Mouse (Mus musculus): ENCODE results near the gene Lyl1. TPM values are rescaled to one million over a fixed set of nuclear protein-coding genes. Genes with fewer than 3 reads are reported as not detected.

The Lyl1 gene
- 2.2 and 2.4 TPM in 2 replicates for polyA plus RNA-seq (2021; fragmentation: Nextera tagmentation)
- long read RNA-seq, experiment 1, partial matches to known transcripts = 0 of 7 reads
- long read RNA-seq, experiment 1, other reads (novel, unspliced or antisense) = 3 of 7 reads
- long read RNA-seq, experiment 2, partial matches to known transcripts = 0 of 1 reads
- long read RNA-seq, experiment 2, other reads (novel, unspliced or antisense) = 0 of 1 reads

GRCm38 (mm10) chr8:84700941-84701911, at the start of gene Lyl1:
Gene Lyl1, plus strand, starts transcription at chr8:84701457.

DNA sequence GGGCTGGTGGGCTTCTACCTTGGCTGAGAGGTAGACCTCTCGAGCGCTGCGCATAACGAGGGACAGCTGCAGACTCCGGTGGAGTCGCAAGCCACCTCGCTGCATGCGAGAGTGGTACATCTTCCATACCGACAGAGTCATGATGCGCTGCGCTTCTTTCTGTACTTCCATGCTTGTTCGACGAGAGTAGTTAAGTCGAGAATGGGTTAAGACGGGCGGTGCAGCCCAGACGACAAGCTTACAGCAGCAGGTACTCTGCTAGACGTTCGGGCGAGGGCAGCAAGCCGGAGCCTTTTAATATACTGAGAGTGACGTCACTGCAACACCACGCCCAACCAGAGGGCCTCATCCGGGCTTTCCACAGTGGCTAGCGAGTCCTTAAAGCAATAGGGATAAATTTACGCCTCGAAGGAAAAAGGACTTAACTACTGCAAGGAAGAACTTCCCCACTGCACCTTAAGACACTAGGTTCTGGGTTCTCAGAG, 38.6 kb upstream of the Lyl1 start, which contains the start of gene Ier2:
TSS of gene Ier2 (minus strand) at position 272 of the 485 bp plus-strand sequence.

GRCm38 (mm10) chr8:84686191-84687002, 14.9 kb upstream of the Lyl1 start, which contains the start of gene Trmt1:
Gene Trmt1, plus strand, starts transcription at chr8:84686307.

GRCm38 (mm10) chr8:84687705-84688100, 13.6 kb upstream of the Lyl1 start, which contains the start of gene Nacc1:
Gene Nacc1, minus strand, starts transcription at chr8:84687862.

DNA sequence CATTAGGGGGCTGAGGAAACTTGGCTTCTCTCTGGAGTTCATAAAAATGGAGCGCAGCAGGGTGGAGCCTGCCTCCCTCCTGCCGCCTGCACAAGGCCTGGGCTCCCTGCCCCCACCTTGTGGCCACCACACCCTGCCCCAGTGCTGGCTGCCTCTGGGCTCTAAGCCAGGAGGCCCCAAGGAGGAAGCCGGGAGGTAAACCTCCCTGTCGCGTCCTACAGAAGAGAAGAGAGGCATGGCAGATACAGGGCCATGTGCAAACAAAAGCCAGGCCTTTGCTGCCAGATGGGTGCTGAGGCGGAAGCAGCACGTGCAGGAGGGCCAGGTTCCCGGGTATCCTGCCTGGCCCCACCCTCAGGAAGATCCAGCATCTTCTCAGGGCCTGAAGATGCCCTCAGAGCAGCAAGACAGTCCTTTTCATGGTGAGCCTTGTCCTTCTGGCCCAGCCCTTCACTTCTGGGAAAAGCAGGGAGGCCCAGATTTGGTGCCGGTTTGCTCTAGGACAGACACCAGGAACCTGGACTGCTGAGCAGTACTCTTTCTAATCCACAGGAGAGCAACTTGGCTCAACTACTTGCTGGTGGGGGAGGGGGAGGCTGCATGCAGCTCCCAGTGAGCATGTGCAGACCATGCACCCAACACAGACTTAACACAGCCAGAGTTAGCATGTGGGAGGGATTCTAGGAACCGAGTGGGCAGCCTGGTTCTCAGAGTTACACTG, 21.8 kb downstream of the Lyl1 start, which contains the start of gene G430095P16Rik:
TSS of gene G430095P16Rik (plus strand) at position 158 of the 721 bp plus-strand sequence.

Other genes starting within 250 kb of the Lyl1 start
- gene Ier2, start 38.6 kb upstream of the Lyl1 start, polyA plus RNA-seq (2021; fragmentation: Nextera tagmentation) = 32.9 and 73.2 TPM in 2 replicates
- 67.7 and 73.9 TPM in 2 replicates for gene Trmt1, start 15.2 kb upstream of the Lyl1 start, polyA plus RNA-seq (2021; fragmentation: Nextera tagmentation)
- 5.9 and 11.7 TPM in 2 replicates for gene Nacc1, start 13.6 kb upstream of the Lyl1 start, polyA plus RNA-seq (2021; fragmentation: Nextera tagmentation)
- gene G430095P16Rik, start 21.6 kb downstream of the Lyl1 start, polyA plus RNA-seq (2021; fragmentation: Nextera tagmentation) = 0.23 TPM in 1 of 2 replicates, not detected in the other
- 137 and 163 TPM in 2 replicates for gene Nfix, start 98.9 kb downstream of the Lyl1 start, polyA plus RNA-seq (2021; fragmentation: Nextera tagmentation)
- gene Dand5, start 121.4 kb downstream of the Lyl1 start, polyA plus RNA-seq (2021; fragmentation: Nextera tagmentation) = 19.8 and 22.2 TPM in 2 replicates
- gene Gadd45gip1, start 130.1 kb downstream of the Lyl1 start, polyA plus RNA-seq (2021; fragmentation: Nextera tagmentation) = 46.3 and 55.1 TPM in 2 replicates
- gene Rad23a, start 139.2 kb downstream of the Lyl1 start, polyA plus RNA-seq (2021; fragmentation: Nextera tagmentation) = 149 and 190 TPM in 2 replicates
- 138 and 151 TPM in 2 replicates for gene Calr, start 145.5 kb downstream of the Lyl1 start, polyA plus RNA-seq (2021; fragmentation: Nextera tagmentation)
- 20.6 and 22.2 TPM in 2 replicates for gene Farsa, start 155.5 kb downstream of the Lyl1 start, polyA plus RNA-seq (2021; fragmentation: Nextera tagmentation)
- gene Syce2, start 170.7 kb downstream of the Lyl1 start, polyA plus RNA-seq (2021; fragmentation: Nextera tagmentation) = 7.5 and 8.4 TPM in 2 replicates
- gene Gcdh, start 192.5 kb downstream of the Lyl1 start, polyA plus RNA-seq (2021; fragmentation: Nextera tagmentation) = 19.7 and 26.0 TPM in 2 replicates
- gene Klf1, start 200.5 kb downstream of the Lyl1 start, polyA plus RNA-seq (2021; fragmentation: Nextera tagmentation) = 0.12 and 0.31 TPM in 2 replicates
- 4.7 and 4.8 TPM in 2 replicates for gene Dnase2a, start 207.1 kb downstream of the Lyl1 start, polyA plus RNA-seq (2021; fragmentation: Nextera tagmentation)
- gene Mast1, start 235.9 kb downstream of the Lyl1 start, polyA plus RNA-seq (2021; fragmentation: Nextera tagmentation) = 9.3 and 21.9 TPM in 2 replicates
- 0.22 and 0.26 TPM in 2 replicates for gene Rtbdn, start 245.5 kb downstream of the Lyl1 start, polyA plus RNA-seq (2021; fragmentation: Nextera tagmentation)

All from left cerebral cortex, adult 6 months (tissue).